Mouse (Mus musculus) right cerebral cortex, postnatal 4 days (tissue): ENCODE measurements at regions not wholly inside any gene's neighbourhood (a gene's known extent, or its start where the extent isn't known, plus 50 kb on each side); places are given as distances from the start of the nearest gene placed in this dataset.

Experiments used
- DNase-seq: peaks from one replicate; pipeline ENCODE4 v3.0.0-alpha.2; 2022

DNA sequence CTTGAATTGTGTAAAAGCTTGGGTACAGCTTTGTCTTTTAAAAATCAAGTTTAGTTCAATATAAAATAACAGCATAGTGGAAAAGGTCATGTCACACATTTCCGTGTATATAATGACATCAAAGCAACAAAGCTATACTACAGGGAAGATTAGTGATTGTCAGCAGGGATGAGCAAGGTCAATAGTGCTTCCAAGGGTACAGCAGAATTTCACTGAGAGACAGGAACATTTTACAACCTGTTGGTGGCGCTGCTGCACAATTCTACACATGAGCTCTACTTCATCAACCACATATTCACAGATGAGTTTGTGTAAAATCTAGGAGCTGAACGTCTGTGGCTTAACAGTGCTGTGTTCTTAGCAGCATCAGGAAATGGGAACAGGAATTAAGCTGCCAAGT, 74.3 kb upstream of the A2m start:
- peak; percentile 67 for DNase-seq

GRCm38 (mm10) chr6:121560393-121560793, 74.8 kb upstream of the A2m start:
- DNase-seq, result no peak

DNA sequence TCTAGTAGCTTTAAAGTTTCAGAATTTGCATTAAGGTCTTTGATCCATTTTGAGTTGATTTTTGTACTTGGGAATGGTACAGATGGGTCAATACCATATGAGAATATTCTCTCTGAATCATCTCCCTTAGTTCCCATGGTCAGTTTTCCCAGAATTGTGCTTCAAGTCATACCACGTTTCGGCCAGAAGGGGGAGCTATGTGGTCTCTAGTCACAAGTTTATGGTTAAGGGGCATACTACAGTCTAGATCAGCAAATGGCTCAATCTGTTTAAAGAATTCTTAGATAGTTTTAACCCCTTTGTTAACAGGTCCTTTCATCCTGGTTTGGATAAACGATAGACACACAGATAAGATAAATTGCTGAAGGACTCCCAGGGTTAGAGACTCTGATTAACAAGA, 78.7 kb upstream of the A2m start:
- no peak for DNase-seq

GRCm38 (mm10) chr6:121553501-121554132, 80.1 kb upstream of the Iqsec3 start:
- DNase-seq, result no peak

GRCm38 (mm10) chr6:121533521-121533920, 60.0 kb upstream of the Iqsec3 start:
- no peak for DNase-seq

GRCm38 (mm10) chr6:121532926-121533325, 59.4 kb upstream of the Iqsec3 start:
- DNase-seq, result peak; percentile 79

GRCm38 (mm10) chr6:121531825-121532389, 58.4 kb upstream of the Iqsec3 start:
- DNase-seq, result no peak

DNA sequence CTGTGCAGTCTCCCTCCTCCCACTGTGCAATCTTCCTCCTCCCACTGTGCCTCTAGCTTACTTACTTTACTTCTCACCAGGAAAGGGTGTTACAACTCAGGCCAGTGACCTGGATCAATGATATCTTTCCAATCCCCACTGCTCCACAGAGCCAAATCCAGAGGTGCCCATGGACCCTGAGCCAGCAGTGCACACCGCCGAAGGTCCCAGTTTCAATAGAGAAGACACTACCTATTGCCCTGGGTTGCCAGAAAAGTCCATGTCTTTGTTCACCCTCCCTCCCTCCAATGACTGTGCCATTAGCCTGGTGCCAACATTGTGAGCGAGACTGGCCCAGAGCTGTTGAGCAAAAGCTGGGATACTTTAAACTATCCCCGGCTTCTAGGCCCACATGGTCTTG, 53.8 kb upstream of the Iqsec3 start:
- DNase-seq, result no peak

GRCm38 (mm10) chr6:121526121-121526520, 52.6 kb upstream of the Iqsec3 start:
- DNase-seq, result no peak

GRCm38 (mm10) chr6:121524613-121524970, 51.1 kb upstream of the Iqsec3 start:
- no peak for DNase-seq

- DNase-seq, result no peak
Observed at GRCm38 (mm10) chr6:121523882-121524612, 50.6 kb upstream of the Iqsec3 start.
